11 mouse cellular contexts compared by ENCODE assay signal in the genomic region with DNA sequence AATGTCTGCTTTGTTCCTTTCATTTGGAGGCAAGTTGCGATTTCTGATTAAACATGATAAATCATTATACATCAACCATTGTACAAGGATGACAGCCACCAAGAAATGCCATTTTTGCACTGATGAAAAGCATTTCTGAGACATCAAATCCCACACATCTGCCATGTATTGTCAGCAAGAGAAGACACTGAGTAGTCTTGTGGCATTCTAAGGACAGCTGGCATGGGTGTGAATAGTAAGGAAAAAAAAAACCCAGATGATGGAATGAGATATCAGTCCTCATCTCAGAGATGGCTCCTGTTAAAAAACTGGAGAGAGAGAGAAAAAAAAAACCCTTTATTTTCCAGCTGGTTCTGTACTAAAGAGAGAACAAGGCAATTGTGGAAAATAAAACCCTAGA.
"Had no signal": no experiment of that assay in that cellular context is flagged by ENCODE, and none has a peak within 500 bp of the region (broad histone marks: within the 10 kb centered on the region; RNA-seq: fewer than 3 reads in every experiment).

No protein-coding gene starts in this region.

- DNase-seq: liver, postnatal 0 days; lung, adult 2 months; lung, postnatal 14 days; lung, postnatal 36 days; retina, postnatal 1 day; right cerebral cortex, adult 18-20 months; right cerebral cortex, postnatal 25 days; right cerebral cortex, postnatal 4 days; thymus, adult 2 months; thymus, postnatal 25 days; thymus, postnatal 4 days had no signal
